Mouse (Mus musculus) left cerebral cortex, postnatal 14 days (tissue): ENCODE measurements around the gene Tas2r104. TPM values are rescaled to one million over a fixed set of nuclear protein-coding genes. Genes with fewer than 3 reads are reported as not detected.

ENCODE experiments used
- DNase-seq, 2 experiments: peaks; one replicate each; pipeline ENCODE4 v3.0.0; 2021 to 2022; ENCODE audit warnings: low spot score in 2 of 2, mixed read lengths in 1 of 2
- intact Hi-C: fragments of 180-260 bp; cut with DNase I; formaldehyde crosslinking; loops from one replicate; pipeline ENCODE4 v1.15.1; 2025
- long read RNA-seq, 2 experiments: library from polyadenylated mRNA; stranded (forward); transcript quantifications; one replicate each; pipeline ENCODE4 v2.0.0; 2021
- total RNA-seq, 2 experiments: library from RNA; stranded (reverse); gene quantifications; 2 replicates each; pipeline ENCODE4 v1.2.3; 2021

Tas2r104 gene
- total RNA-seq, result not detected
- long read RNA-seq, experiment 1, result 0 reads
- long read RNA-seq, experiment 2, result 0 reads

DNA sequence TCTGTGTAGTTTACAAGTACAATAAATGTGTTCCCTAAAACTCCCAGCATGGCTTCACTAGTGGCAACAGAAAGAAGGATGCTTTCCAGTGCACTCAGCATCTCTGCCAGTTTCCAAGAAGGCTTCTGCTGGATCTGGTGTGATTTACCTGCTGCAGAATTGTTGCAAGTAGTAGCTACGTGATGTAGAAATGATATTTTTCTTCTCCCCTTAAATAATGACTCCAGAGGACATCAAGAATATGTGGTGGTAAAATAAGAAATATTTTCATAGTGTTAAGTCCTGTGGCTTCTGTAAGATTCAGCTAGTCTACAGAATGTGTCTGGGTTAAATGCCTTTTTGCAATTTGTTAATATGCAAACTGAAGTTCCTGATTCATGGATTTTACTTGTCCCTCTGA, at the start of gene Tas2r104:
Tas2r104 (minus strand) TSS at position 101 of the 400 bp plus-strand sequence.
- intact Hi-C loops, result no loop called here
- no peak for DNase-seq

DNA sequence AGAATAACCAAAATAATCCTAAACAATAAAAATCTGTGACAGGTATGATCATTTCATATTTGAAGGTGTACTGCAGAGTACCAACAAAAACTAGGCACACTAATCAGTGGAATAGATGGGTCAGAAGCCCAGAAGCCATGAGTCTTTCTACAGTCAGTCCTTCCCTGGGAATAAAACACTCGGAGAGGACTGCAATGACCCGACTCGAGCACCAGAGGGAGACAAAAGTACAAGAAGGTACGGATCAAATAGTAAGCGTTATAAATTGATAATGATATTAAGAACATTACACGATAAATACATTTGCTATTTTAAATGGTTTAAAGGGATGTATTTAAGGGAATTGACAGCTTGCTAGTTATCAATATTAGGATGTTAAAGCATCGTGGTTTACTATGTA, 27.3 kb upstream of the Tas2r104 start:
- intact Hi-C loops, result no loop called here
- no peak for DNase-seq

DNA sequence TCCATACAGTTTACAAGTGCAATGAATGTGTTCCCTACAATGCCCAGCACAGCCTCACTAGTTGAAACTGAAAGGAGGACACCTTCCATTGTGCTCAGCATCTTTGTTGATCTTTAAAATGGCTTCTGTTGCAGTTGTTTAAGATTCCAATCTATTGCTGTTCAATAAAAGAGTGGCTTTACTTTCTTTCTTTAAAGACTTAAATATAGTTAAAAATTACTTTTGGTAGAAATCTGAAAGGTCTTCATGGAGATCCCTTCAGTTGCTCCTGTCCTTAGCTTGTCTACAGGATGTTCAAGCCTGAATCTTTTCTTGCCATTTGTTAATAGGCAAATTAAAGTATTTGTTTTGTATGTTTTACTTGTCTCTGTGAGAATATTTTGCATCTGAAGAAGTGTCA, 4.4 kb upstream of the Tas2r104 start, which contains the start of gene Tas2r114:
Tas2r114 (minus strand) TSS at position 101 of the 400 bp plus-strand sequence.
- no peak for DNase-seq
- intact Hi-C loops, result no loop called here

DNA sequence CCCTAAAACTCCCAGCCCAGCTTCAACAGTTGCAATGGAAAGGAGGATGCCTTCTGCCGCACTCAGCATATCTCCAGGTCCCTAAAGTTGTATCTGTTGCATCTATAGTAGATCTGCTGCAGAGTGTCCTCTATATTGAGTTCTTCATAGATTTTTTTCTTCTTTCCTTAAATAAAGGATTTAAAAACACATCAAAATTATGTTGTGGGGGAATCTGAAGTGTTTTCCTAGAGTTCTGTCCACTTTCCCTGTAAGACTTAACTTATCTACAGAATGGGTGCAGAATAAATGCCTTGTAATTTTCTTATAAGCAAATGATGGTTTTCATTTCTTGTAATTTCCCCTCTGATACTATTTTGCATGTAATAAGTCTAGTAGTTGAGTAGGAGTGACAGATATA, 1.9 kb upstream of the Tas2r104 start, which contains the start of gene Tas2r105:
Tas2r105 (minus strand) TSS at position 101 of the 400 bp plus-strand sequence.
- DNase-seq, result no peak
- intact Hi-C loops, result no loop called here

DNA sequence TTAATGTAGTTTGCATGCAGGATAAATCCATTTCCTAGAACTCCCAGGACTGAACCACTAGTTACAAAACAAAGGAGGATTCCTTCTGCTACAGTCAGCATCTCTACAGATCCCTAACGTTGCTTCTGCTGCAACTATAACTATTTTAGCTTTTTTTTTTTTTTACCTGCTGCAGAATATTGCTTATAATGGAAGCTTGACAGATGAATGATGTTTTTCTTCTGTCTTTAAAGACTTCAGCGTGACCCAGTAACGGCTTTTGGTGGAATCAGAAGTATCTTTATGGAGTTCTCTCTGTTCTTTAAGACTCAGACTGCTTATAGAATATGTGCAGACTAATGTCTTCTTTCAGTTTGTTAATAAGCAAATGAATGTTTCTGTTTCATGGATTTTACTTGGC, 6.8 kb downstream of the Tas2r104 start, which contains the start of gene Tas2r106:
Tas2r106 (minus strand) TSS at position 101 of the 400 bp plus-strand sequence.
- intact Hi-C loops, result no loop called here
- DNase-seq, result no peak

DNA sequence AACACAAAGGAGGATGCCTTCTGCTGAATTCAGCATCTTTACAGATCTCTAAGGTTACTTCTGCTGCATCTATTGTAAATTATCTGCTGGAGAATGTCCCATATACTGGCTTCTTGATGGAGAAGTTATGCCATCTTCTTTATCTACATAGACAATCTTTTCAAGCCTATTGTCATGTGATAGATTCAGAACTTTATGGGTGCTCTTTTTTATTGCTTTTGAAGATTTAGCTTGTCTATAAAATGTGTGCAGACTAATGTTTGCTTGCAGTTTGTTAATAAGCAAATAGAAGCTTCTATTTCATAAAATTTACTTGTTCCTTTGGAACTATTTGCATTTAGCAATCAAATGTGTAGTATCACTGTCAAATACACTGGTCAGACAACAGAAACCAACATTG, 25.5 kb downstream of the Tas2r104 start, which contains the start of gene Tas2r107:
Tas2r107 (minus strand) TSS at position 101 of the 400 bp plus-strand sequence.
- intact Hi-C loops, result no loop called here
- no peak for DNase-seq

Other genes with a start within 250 kb of the Tas2r104 start
- not detected for gene 5430401F13Rik, start 199.3 kb downstream of the Tas2r104 start, total RNA-seq
- gene Gm6619, start 199.3 kb downstream of the Tas2r104 start, total RNA-seq, result not detected
- gene Tas2r130, start 54.8 kb downstream of the Tas2r104 start, total RNA-seq, result not detected
- gene Tas2r107, start 25.6 kb downstream of the Tas2r104 start, total RNA-seq, result not detected
- not detected for gene Tas2r106, start 6.9 kb downstream of the Tas2r104 start, total RNA-seq
- not detected for gene Tas2r105, start 1.8 kb upstream of the Tas2r104 start, total RNA-seq
- not detected for gene Tas2r114, start 4.3 kb upstream of the Tas2r104 start, total RNA-seq